Mouse (Mus musculus): ENCODE data around the gene Mst1r. TPM values are rescaled to one million over a fixed set of nuclear protein-coding genes. Genes with fewer than 3 reads are reported as not detected.

Gene Mst1r
- polyA plus RNA-seq, 1 experiment from 2014 or later = 2.8 TPM

GRCm38 (mm10) chr9:107888267-107888850 is 18.3 kb upstream of the Mst1r start:
- Histone ChIP-seq H3K4me2 (ENCODE audit: low read depth, low read length) (peak overlapping the region; percentile 88), H3K9ac (ENCODE audit: low read depth, low read length) (peak overlapping the region; percentile 78), H3K9me3 (ENCODE audit: control insufficient read depth, low read length) (no peaks in the 10 kb centered on the region), H3K27ac (replicated peaks; ENCODE audit: low read depth, low read length) (peak overlapping the region; percentile 40; the same call in 1 of the 2 replicates), H3K4me1 (ENCODE audit: control insufficient read depth, insufficient read depth, low read length) (peaks cover 6% of the 10 kb centered on the region), H3K36me3 (ENCODE audit: control insufficient read depth, insufficient read depth, low read length) (no peaks in the 10 kb centered on the region), H3K4me3 (ENCODE audit: low read depth, low read length) (peak overlapping the region; percentile 85), H3K27me3 (replicated peaks; ENCODE audit: control insufficient read depth, insufficient read depth, low read length) (no peaks in the 10 kb centered on the region; the same call in 1 of the 2 replicates)
- DNase-seq (ENCODE audit: low spot score) (peak; percentile 32), ATAC-seq (ENCODE audit: low read depth) (peak; percentile 67)
- WGBS = under 1% methylated on average over 17 of the region's 18 CpGs

DNA sequence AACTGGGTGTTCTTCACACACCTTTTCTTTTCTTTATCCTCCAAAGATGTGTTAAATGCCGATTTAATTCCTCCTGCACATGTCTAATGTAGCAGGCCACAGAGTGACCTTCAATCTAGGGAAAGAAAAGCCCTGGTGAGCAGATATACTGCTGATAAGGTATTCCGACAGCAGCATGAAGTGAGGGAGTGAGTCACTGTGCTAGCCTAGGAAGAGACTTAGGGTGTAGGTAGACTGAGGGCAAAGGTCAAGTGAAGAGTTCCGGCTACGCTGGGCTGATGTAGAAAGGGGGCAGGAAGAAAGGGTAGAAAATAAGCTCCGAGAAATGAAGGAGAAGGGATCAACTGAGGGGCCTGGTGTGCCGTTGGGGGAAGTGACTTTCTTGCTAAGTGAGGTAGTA is 16.4 kb upstream of the Mst1r start:
- no peak overlapping the region for H3K9ac ChIP-seq (ENCODE audit: low read depth, low read length)
- H3K27me3 ChIP-seq (replicated peaks; ENCODE audit: control insufficient read depth, insufficient read depth, low read length) = no peaks in the 10 kb centered on the region; the same call in 1 of the 2 replicates
- H3K27ac ChIP-seq (replicated peaks; ENCODE audit: low read depth, low read length) = no peak overlapping the region
- no peaks in the 10 kb centered on the region for H3K36me3 ChIP-seq (ENCODE audit: control insufficient read depth, insufficient read depth, low read length)
- H3K4me2 ChIP-seq (ENCODE audit: low read depth, low read length) = no peak overlapping the region
- WGBS = 87% methylated on average over 6 of the region's 6 CpGs
- DNase-seq (ENCODE audit: low spot score) = no peak
- H3K4me3 ChIP-seq (ENCODE audit: low read depth, low read length) = no peak overlapping the region
- peaks cover 6% of the 10 kb centered on the region for H3K4me1 ChIP-seq (ENCODE audit: control insufficient read depth, insufficient read depth, low read length)
- no peak for ATAC-seq (ENCODE audit: low read depth)
- no peaks in the 10 kb centered on the region for H3K9me3 ChIP-seq (ENCODE audit: control insufficient read depth, low read length)

- WGBS = 94% methylated on average over 1 of the region's 1 CpGs
- Histone ChIP-seq H3K36me3 (ENCODE audit: control insufficient read depth, insufficient read depth, low read length) (no peaks in the 10 kb centered on the region), H3K27me3 (replicated peaks; ENCODE audit: control insufficient read depth, insufficient read depth, low read length) (no peaks in the 10 kb centered on the region; the same call in 1 of the 2 replicates), H3K4me1 (ENCODE audit: control insufficient read depth, insufficient read depth, low read length) (peaks cover 6% of the 10 kb centered on the region), H3K4me3 (ENCODE audit: low read depth, low read length) (no peak overlapping the region), H3K27ac (replicated peaks; ENCODE audit: low read depth, low read length) (no peak overlapping the region), H3K9ac (ENCODE audit: low read depth, low read length) (no peak overlapping the region), H3K9me3 (ENCODE audit: control insufficient read depth, low read length) (no peaks in the 10 kb centered on the region), H3K4me2 (ENCODE audit: low read depth, low read length) (no peak overlapping the region)
- ATAC-seq (ENCODE audit: low read depth) (no peak), DNase-seq (ENCODE audit: low spot score) (no peak)
Measured at GRCm38 (mm10) chr9:107891023-107891422, 15.7 kb upstream of the Mst1r start.

GRCm38 (mm10) chr9:107898563-107898962 is 8.1 kb upstream of the Mst1r start:
- no peak overlapping the region for H3K9ac ChIP-seq (ENCODE audit: low read depth, low read length)
- no peaks in the 10 kb centered on the region for H3K4me1 ChIP-seq (ENCODE audit: control insufficient read depth, insufficient read depth, low read length)
- peaks cover 15% of the 10 kb centered on the region for H3K27me3 ChIP-seq (replicated peaks; ENCODE audit: control insufficient read depth, insufficient read depth, low read length)
- peaks cover 7% of the 10 kb centered on the region for H3K36me3 ChIP-seq (ENCODE audit: control insufficient read depth, insufficient read depth, low read length)
- no peaks in the 10 kb centered on the region for H3K9me3 ChIP-seq (ENCODE audit: control insufficient read depth, low read length)
- ATAC-seq (ENCODE audit: low read depth) = no peak
- 76% methylated on average over 10 of the region's 10 CpGs for WGBS
- H3K27ac ChIP-seq (replicated peaks; ENCODE audit: low read depth, low read length) = no peak overlapping the region
- H3K4me2 ChIP-seq (ENCODE audit: low read depth, low read length) = no peak overlapping the region
- H3K4me3 ChIP-seq (ENCODE audit: low read depth, low read length) = no peak overlapping the region
- DNase-seq (ENCODE audit: low spot score) = no peak

- Histone ChIP-seq H3K27me3 (replicated peaks; ENCODE audit: control insufficient read depth, insufficient read depth, low read length) (peaks cover 15% of the 10 kb centered on the region), H3K27ac (replicated peaks; ENCODE audit: low read depth, low read length) (no peak overlapping the region), H3K4me3 (ENCODE audit: low read depth, low read length) (no peak overlapping the region), H3K9me3 (ENCODE audit: control insufficient read depth, low read length) (no peaks in the 10 kb centered on the region), H3K4me2 (ENCODE audit: low read depth, low read length) (no peak overlapping the region), H3K9ac (ENCODE audit: low read depth, low read length) (no peak overlapping the region), H3K36me3 (ENCODE audit: control insufficient read depth, insufficient read depth, low read length) (peaks cover 7% of the 10 kb centered on the region), H3K4me1 (ENCODE audit: control insufficient read depth, insufficient read depth, low read length) (0 out of 2 replicates have a peak, but pooled peaks cover under 1% of the 10 kb centered on the region)
- ATAC-seq (ENCODE audit: low read depth) (no peak), DNase-seq (ENCODE audit: low spot score) (no peak)
- 63% methylated on average over 12 of the region's 12 CpGs for WGBS
Measured at GRCm38 (mm10) chr9:107899855-107900254, 6.8 kb upstream of the Mst1r start.

- H3K4me3 ChIP-seq (ENCODE audit: low read depth, low read length) = peak overlapping the region; percentile 32
- peaks cover 7% of the 10 kb centered on the region for H3K4me1 ChIP-seq (ENCODE audit: control insufficient read depth, insufficient read depth, low read length)
- no peak overlapping the region for H3K27ac ChIP-seq (replicated peaks; ENCODE audit: low read depth, low read length)
- H3K9me3 ChIP-seq (ENCODE audit: control insufficient read depth, low read length) = no peaks in the 10 kb centered on the region
- ATAC-seq (ENCODE audit: low read depth) (peak; percentile 74), DNase-seq (ENCODE audit: low spot score) (peak; percentile 77)
- H3K4me2 ChIP-seq (ENCODE audit: low read depth, low read length) = peak overlapping the region; percentile 56
- H3K9ac ChIP-seq (ENCODE audit: low read depth, low read length) = peak overlapping the region; percentile 54
- H3K36me3 ChIP-seq (ENCODE audit: control insufficient read depth, insufficient read depth, low read length) = peaks cover 7% of the 10 kb centered on the region
- H3K27me3 ChIP-seq (replicated peaks; ENCODE audit: control insufficient read depth, insufficient read depth, low read length) = peaks cover 15% of the 10 kb centered on the region
- 10% methylated on average over 44 of the region's 44 CpGs for WGBS
Measured at GRCm38 (mm10) chr9:107900840-107901626, 5.6 kb upstream of the Mst1r start.

- Histone ChIP-seq H3K9me3 (ENCODE audit: control insufficient read depth, low read length) (no peaks in the 10 kb centered on the region), H3K27me3 (replicated peaks; ENCODE audit: control insufficient read depth, insufficient read depth, low read length) (peaks cover 15% of the 10 kb centered on the region), H3K9ac (ENCODE audit: low read depth, low read length) (peak overlapping the region; percentile 54), H3K4me2 (ENCODE audit: low read depth, low read length) (peak overlapping the region; percentile 56), H3K27ac (replicated peaks; ENCODE audit: low read depth, low read length) (no peak overlapping the region), H3K36me3 (ENCODE audit: control insufficient read depth, insufficient read depth, low read length) (peaks cover 7% of the 10 kb centered on the region), H3K4me3 (ENCODE audit: low read depth, low read length) (peak overlapping the region; percentile 32), H3K4me1 (ENCODE audit: control insufficient read depth, insufficient read depth, low read length) (peaks cover 12% of the 10 kb centered on the region)
- no peak for DNase-seq (ENCODE audit: low spot score)
- ATAC-seq (ENCODE audit: low read depth) = no peak
- WGBS = 18% methylated on average over 12 of the region's 17 CpGs
Measured at GRCm38 (mm10) chr9:107901627-107901914, 5.1 kb upstream of the Mst1r start.

- Histone ChIP-seq H3K27me3 (replicated peaks; ENCODE audit: control insufficient read depth, insufficient read depth, low read length) (peaks cover 15% of the 10 kb centered on the region), H3K36me3 (ENCODE audit: control insufficient read depth, insufficient read depth, low read length) (0 out of 2 replicates have a peak, but pooled peaks cover 4% of the 10 kb centered on the region), H3K4me2 (ENCODE audit: low read depth, low read length) (no peak overlapping the region), H3K9me3 (ENCODE audit: control insufficient read depth, low read length) (no peaks in the 10 kb centered on the region), H3K27ac (replicated peaks; ENCODE audit: low read depth, low read length) (no peak overlapping the region), H3K4me3 (ENCODE audit: low read depth, low read length) (no peak overlapping the region), H3K9ac (ENCODE audit: low read depth, low read length) (no peak overlapping the region), H3K4me1 (ENCODE audit: control insufficient read depth, insufficient read depth, low read length) (peaks cover 43% of the 10 kb centered on the region)
- DNase-seq (ENCODE audit: low spot score) (peak; percentile 92), ATAC-seq (ENCODE audit: low read depth) (peak; percentile 41)
- WGBS = 2% methylated on average over 4 of the region's 4 CpGs
Measured at GRCm38 (mm10) chr9:107904726-107905125, 1.9 kb upstream of the Mst1r start.

Measured in embryonic facial prominence, embryonic 14.5 days (tissue).